Mouse (Mus musculus) forebrain, postnatal 0 days (tissue): ENCODE results near the gene Nkx2-3. TPM values are rescaled to one million over a fixed set of nuclear protein-coding genes. Genes with fewer than 3 reads are reported as not detected.

Experiments
- ATAC-seq: fragments of 200-750 bp; cut with Nextera tagmentation; 2 replicates; pipeline ENCODE4 v1.8.0; 2017; ENCODE audit warnings: mild to moderate bottlenecking, moderate library complexity
- DNase-seq: peaks from one replicate; pipeline ENCODE4 v3.0.0-alpha.2; 2015
- H3K27ac ChIP-seq: fragments of 300-500 bp; sonication (generic); 2 replicates; pipeline ENCODE4 v1.5.1; 2014; ENCODE audit warnings: low read depth, mild to moderate bottlenecking, antibody characterized with exemption, low read length, moderate library complexity, mixed read lengths
- H3K27me3 ChIP-seq: fragments of 300-500 bp; sonication (generic); 2 replicates; pipeline ENCODE4 v1.6.1; 2014; ENCODE audit warnings: mild to moderate bottlenecking, low read length, mixed read lengths; ENCODE audit not compliant: insufficient read depth
- H3K36me3 ChIP-seq: fragments of 300-500 bp; sonication (generic); 2 replicates; pipeline ENCODE4 v1.6.1; 2014; ENCODE audit warnings: mild to moderate bottlenecking, moderate library complexity; ENCODE audit not compliant: insufficient read depth
- H3K4me1 ChIP-seq: fragments of 300-500 bp; sonication (generic); 2 replicates; pipeline ENCODE4 v1.6.1; 2014; ENCODE audit warnings: antibody characterized with exemption; ENCODE audit not compliant: insufficient read depth
- H3K4me2 ChIP-seq: fragments of 300-500 bp; sonication (generic); 2 replicates; pipeline ENCODE4 v1.6.1; 2014; ENCODE audit warnings: low read depth, mild to moderate bottlenecking, moderate library complexity
- H3K4me3 ChIP-seq: fragments of 300-500 bp; sonication (generic); 2 replicates; pipeline ENCODE4 v1.5.1; 2014; ENCODE audit warnings: low read depth, low read length, mixed read lengths
- H3K9ac ChIP-seq: fragments of 300-500 bp; sonication (generic); 2 replicates; pipeline ENCODE4 v1.6.1; 2014; ENCODE audit warnings: mild to moderate bottlenecking
- H3K9me3 ChIP-seq: fragments of 300-500 bp; sonication (generic); 2 replicates; pipeline ENCODE4 v1.6.1; 2016; ENCODE audit warnings: low read length
- CTCF ChIP-seq: sonication (generic); IDR thresholded peaks from 2 replicates; pipeline ENCODE4 v1.5.1; 2016; ENCODE audit warnings: antibody characterized with exemption, control low read depth, low read depth
- WGBS: fragments of 180-500 bp; shearing (Covaris S2); extraction: QIAGEN DNeasy Blood & Tissue Kit; methylation state at CpG from one replicate; pipeline ENCODE4 v1.1.7; 2014; 5-methylcytosine and 5-hydroxymethylcytosine counted together
- microRNA-seq, 2 experiments: library from miRNA; unstranded; fragments of <30 nt; microRNA quantifications; one replicate each; pipeline ENCODE4; 2016
- polyA plus RNA-seq: library from polyadenylated mRNA; unstranded; fragments of >200 nt; fragmentation: Nextera tagmentation; extraction: Ambion mirVana; gene quantifications from 2 replicates; pipeline ENCODE4 v1.2.1, GENCODE M21; 2015
- total RNA-seq: library from RNA; depleted of rRNA; stranded (reverse); fragments of >200 nt; gene quantifications from 2 replicates; pipeline ENCODE4 v1.2.3, GENCODE M21; 2014; rRNA removed

Gene Nkx2-3
- total and polyA plus RNA-seq, 2 experiments from 2014 or later = 0.67 to 1.6 TPM

DNA sequence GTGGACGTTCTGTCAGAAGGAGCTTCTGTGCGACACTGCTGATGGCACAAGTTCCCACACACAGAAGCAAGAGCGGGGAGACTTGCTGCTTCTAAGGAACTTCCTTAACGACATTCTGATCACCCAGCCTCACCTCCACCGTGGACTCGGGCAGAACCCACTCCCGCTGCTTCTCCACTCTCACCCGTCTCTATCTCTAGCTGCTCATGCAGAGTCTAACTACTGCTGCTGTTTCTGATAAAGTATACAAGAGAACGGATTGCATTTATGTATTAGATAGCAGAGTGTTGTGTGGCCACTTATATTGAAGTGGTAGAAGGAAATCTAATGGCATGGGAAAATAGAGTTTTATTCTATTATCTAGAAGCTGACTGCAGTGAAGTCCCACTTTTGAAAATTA, 48.6 kb downstream of the Nkx2-3 start:
- Histone ChIP-seq H3K9me3 (no peaks in the 10 kb centered on the region), H3K27ac (no peak overlapping the region), H3K36me3 (peaks cover 16% of the 10 kb centered on the region), H3K4me2 (no peak overlapping the region), H3K27me3 (no peaks in the 10 kb centered on the region), H3K4me3 (no peak overlapping the region), H3K4me1 (no peaks in the 10 kb centered on the region), H3K9ac (no peak overlapping the region)
- TF ChIP-seq CTCF = no peak
- ATAC-seq (no peak), DNase-seq (no peak)
- 84% methylated on average over 9 of the region's 9 CpGs for WGBS

DNA sequence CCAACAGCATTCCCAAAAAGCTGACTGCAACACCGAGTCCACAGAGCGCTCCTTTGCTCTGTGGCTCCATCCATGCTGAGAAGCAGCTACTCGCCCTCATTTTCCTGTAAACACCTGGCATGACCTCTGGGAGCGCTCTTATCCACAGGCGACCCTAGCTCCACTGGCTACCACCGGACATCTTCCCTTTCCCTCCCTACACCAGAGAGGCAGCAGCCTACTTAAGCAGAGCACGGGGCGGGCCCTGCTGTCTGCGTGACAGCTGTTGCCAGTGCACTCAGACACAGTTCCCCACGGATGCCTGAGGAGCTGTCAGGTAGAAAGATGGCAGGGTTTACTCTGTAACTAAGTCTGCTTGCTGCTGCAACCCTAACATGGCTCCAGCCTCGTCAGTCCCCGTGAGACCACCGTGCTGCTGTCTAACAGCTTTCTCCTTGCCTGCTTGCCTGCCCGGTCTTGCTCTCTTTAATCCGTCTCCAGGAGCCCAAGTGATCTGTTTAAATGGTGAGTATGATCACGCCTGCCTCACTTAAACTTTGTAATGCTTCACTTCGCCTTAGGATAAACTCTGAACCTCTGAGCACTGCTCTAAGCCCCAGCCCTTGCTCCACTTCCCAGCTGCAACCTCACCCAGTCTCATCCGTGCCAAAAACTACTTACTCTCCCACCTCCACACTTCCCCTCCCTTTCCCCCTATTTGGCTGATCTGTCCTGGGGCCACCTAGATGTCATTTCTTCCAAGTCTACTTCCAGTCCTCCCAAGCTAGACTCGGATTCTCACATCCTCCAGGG, 50.2 kb downstream of the Nkx2-3 start:
- 43% methylated on average over 19 of the region's 19 CpGs for WGBS
- peak; percentile 26 for DNase-seq
- H3K4me2 ChIP-seq = no peak overlapping the region

DNA sequence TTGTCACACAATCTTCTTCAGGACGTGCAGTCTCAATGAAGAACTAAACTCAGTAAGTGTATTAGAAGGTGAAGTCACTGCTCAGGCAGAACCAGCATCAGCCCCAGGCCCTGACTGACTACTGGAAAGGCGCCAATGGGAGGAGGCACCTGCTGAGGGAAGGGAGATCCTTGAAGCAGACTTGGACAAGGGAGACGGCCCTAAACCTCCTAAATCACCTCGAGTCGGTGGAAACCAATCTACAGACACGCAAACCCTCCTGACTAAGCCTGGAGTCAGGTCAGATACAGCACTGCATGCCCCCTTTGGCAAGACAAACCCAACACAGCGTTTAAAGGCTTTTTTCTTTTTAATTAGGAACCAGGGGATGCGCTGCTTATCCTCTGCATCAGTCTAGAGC, 51.3 kb downstream of the Nkx2-3 start:
- WGBS = 78% methylated on average over 8 of the region's 8 CpGs

More for the DNA sequence above, 50.2 kb downstream of the Nkx2-3 start:
- peak; percentile 43 for TF ChIP-seq CTCF
- no peak overlapping the region for H3K9ac ChIP-seq
- H3K27me3 ChIP-seq = no peaks in the 10 kb centered on the region
- no peak overlapping the region for H3K27ac ChIP-seq
- ATAC-seq = peak; percentile 62
- peaks cover 22% of the 10 kb centered on the region for H3K36me3 ChIP-seq
- H3K9me3 ChIP-seq = no peaks in the 10 kb centered on the region
- no peaks in the 10 kb centered on the region for H3K4me1 ChIP-seq
- H3K4me3 ChIP-seq = no peak overlapping the region

More for the DNA sequence above, 51.3 kb downstream of the Nkx2-3 start:
- Histone ChIP-seq H3K36me3 (peaks cover 22% of the 10 kb centered on the region), H3K27me3 (no peaks in the 10 kb centered on the region), H3K9me3 (no peaks in the 10 kb centered on the region), H3K9ac (no peak overlapping the region), H3K27ac (no peak overlapping the region), H3K4me1 (no peaks in the 10 kb centered on the region), H3K4me2 (no peak overlapping the region), H3K4me3 (no peak overlapping the region)
- DNase-seq (no peak), ATAC-seq (no peak)
- TF ChIP-seq CTCF = no peak

Small RNA genes within 50 kb of the gene (microRNA-seq; reads per million reads assigned to microRNA genes)
- 0 reads per million in 2 experiments for gene Gm22646

Other genes starting within 250 kb of the Nkx2-3 start
- gene Hpse2, start 224.0 kb upstream of the Nkx2-3 start, total RNA-seq = 0.54 and 0.57 TPM in 2 replicates
- 0.16 and 0.34 TPM in 2 replicates for gene Hpse2, start 224.0 kb upstream of the Nkx2-3 start, polyA plus RNA-seq
- 6.9 and 7.6 TPM in 2 replicates for gene Cnnm1, start 171.9 kb upstream of the Nkx2-3 start, total RNA-seq
- 1.7 and 2.1 TPM in 2 replicates for gene Cnnm1, start 171.9 kb upstream of the Nkx2-3 start, polyA plus RNA-seq
- gene Got1, start 87.7 kb upstream of the Nkx2-3 start, total RNA-seq = 86.1 and 88.2 TPM in 2 replicates
- gene Got1, start 87.7 kb upstream of the Nkx2-3 start, polyA plus RNA-seq = 85.4 and 101 TPM in 2 replicates
- 45.2 and 67.2 TPM in 2 replicates for gene Slc25a28, start 62.6 kb downstream of the Nkx2-3 start, total RNA-seq
- gene Slc25a28, start 62.6 kb downstream of the Nkx2-3 start, polyA plus RNA-seq = 13.1 and 15.6 TPM in 2 replicates
- 8.3 and 9.3 TPM in 2 replicates for gene Entpd7, start 77.3 kb downstream of the Nkx2-3 start, total RNA-seq
- 5.9 and 8.4 TPM in 2 replicates for gene Entpd7, start 77.3 kb downstream of the Nkx2-3 start, polyA plus RNA-seq
- gene Cutc, start 140.7 kb downstream of the Nkx2-3 start, total RNA-seq = 3.1 and 3.4 TPM in 2 replicates
- 7.3 and 7.4 TPM in 2 replicates for gene Cutc, start 140.7 kb downstream of the Nkx2-3 start, polyA plus RNA-seq
- gene Cox15, start 140.7 kb downstream of the Nkx2-3 start, total RNA-seq = 18.4 and 20.5 TPM in 2 replicates
- gene Cox15, start 140.7 kb downstream of the Nkx2-3 start, polyA plus RNA-seq = 4.1 and 9.1 TPM in 2 replicates
- gene Abcc2, start 169.9 kb downstream of the Nkx2-3 start, total RNA-seq = 0.15 TPM in 1 of 2 replicates, not detected in the other
- 0.02 and 0.03 TPM in 2 replicates for gene Abcc2, start 169.9 kb downstream of the Nkx2-3 start, polyA plus RNA-seq